Mouse (Mus musculus) embryonic facial prominence, embryonic 11.5 days (tissue): ENCODE measurements around the gene Map4k2. TPM values are rescaled to one million over a fixed set of nuclear protein-coding genes. Genes with fewer than 3 reads are reported as not detected.

Experiments used
- ATAC-seq: fragments of 200-750 bp; cut with Nextera tagmentation; replicated peaks from 2 replicates; pipeline ENCODE4 v1.8.0; 2017; ENCODE audit warnings: low read depth; ENCODE audit not compliant: insufficient number of reproducible peaks, low FRiP score, low TSS enrichment
- DNase-seq: peaks from one replicate; pipeline ENCODE4 v3.0.0-alpha.2; 2015; ENCODE audit warnings: low spot score
- H3K27ac ChIP-seq: fragments of 300-500 bp; sonication (generic); replicated peaks from 2 replicates; pipeline ENCODE4 v1.5.1; 2014; ENCODE audit warnings: mild to moderate bottlenecking, low read depth, low read length, control low read depth
- H3K27me3 ChIP-seq: fragments of 300-500 bp; sonication (generic); 2 replicates; pipeline ENCODE4 v1.6.1; 2014; ENCODE audit warnings: mild to moderate bottlenecking, low read length, moderate library complexity, mixed read lengths; ENCODE audit not compliant: control insufficient read depth, insufficient read depth
- H3K36me3 ChIP-seq: fragments of 300-500 bp; sonication (generic); replicated peaks from 2 replicates; pipeline ENCODE4 v1.6.1; 2014; ENCODE audit warnings: low read depth, mild to moderate bottlenecking, low read length, moderate library complexity, mixed read lengths; ENCODE audit not compliant: control insufficient read depth, insufficient read depth
- H3K4me1 ChIP-seq: fragments of 300-500 bp; sonication (generic); 2 replicates; pipeline ENCODE4 v1.6.1; 2014; ENCODE audit warnings: low read length, mixed read lengths; ENCODE audit not compliant: control insufficient read depth, insufficient read depth
- H3K4me2 ChIP-seq: fragments of 300-500 bp; sonication (generic); 2 replicates; pipeline ENCODE4 v1.6.1; 2014; ENCODE audit warnings: low read depth, mild to moderate bottlenecking, control low read depth, low read length, moderate library complexity
- H3K4me3 ChIP-seq: fragments of 300-500 bp; sonication (generic); 2 replicates; pipeline ENCODE4 v1.5.1; 2014; ENCODE audit warnings: low read depth, low read length, control low read depth
- H3K9ac ChIP-seq: fragments of 300-500 bp; sonication (generic); replicated peaks from 2 replicates; pipeline ENCODE4 v1.6.1; 2014; ENCODE audit warnings: mild to moderate bottlenecking, control low read depth, low read length
- H3K9me3 ChIP-seq: fragments of 300-500 bp; sonication (generic); replicated peaks from 2 replicates; pipeline ENCODE4 v1.6.1; 2016; ENCODE audit warnings: mild to moderate bottlenecking, low read length, inconsistent platforms, mixed read lengths; ENCODE audit not compliant: control insufficient read depth
- WGBS: fragments of 180-500 bp; shearing (Covaris S2); extraction: QIAGEN DNeasy Blood & Tissue Kit; methylation state at CpG from one replicate; pipeline ENCODE4 v1.1.7; 2014; 5-methylcytosine and 5-hydroxymethylcytosine counted together
- polyA plus RNA-seq: library from polyadenylated mRNA; unstranded; fragments of >200 nt; fragmentation: Nextera tagmentation; extraction: Ambion mirVana; gene quantifications from 2 replicates; pipeline ENCODE4 v1.2.1, GENCODE M21; 2014

Map4k2 gene
- polyA plus RNA-seq, 1 experiment from 2014 or later, result 5.6 TPM

DNA sequence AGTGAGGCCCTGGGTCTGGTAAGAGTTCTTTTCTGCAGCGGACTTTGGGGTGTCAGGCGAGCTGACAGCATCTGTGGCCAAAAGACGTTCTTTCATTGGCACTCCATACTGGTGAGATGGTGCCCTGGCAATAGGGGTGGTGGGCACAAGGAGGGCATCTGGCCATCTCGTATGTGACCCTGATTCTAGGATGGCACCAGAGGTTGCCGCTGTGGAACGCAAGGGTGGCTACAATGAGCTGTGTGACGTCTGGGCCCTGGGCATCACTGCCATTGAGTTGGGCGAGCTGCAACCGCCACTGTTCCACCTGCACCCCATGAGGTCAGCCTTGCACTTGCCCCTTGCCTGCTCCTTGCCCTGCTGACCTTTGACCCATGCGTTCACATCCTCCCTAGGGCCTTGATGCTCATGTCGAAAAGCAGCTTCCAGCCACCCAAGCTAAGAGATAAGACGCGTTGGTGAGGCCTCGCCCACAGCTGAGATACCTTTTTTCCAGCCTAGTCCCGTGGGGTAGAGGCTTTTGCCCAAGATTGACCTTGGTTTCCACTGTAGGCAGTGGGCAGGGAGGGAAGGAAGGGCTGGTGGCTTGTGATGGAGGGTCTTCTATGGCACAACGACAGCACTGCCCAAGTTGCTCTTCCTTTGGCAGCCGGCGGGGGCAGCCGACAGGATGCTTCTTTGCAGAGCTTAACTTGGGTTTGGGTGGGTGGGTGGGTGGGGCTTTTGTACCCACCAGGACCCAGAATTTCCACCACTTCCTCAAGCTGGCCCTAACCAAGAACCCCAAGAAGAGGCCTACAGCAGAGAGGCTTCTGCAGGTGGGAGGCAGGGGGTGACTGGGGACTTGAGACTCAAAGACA lies 2.4 kb downstream of the Map4k2 start:
- H3K9ac ChIP-seq, result no peak overlapping the region
- H3K36me3 ChIP-seq, result peaks cover 12% of the 10 kb centered on the region
- no peaks in the 10 kb centered on the region for H3K9me3 ChIP-seq
- H3K4me1 ChIP-seq, result peaks cover 4% of the 10 kb centered on the region; the same call in 1 of the 2 replicates
- WGBS, result 86% methylated on average over 19 of the region's 19 CpGs
- no peak overlapping the region for H3K4me3 ChIP-seq
- no peak for ATAC-seq
- H3K4me2 ChIP-seq, result no peak overlapping the region
- no peaks in the 10 kb centered on the region for H3K27me3 ChIP-seq
- DNase-seq, result no peak
- H3K27ac ChIP-seq, result no peak overlapping the region

DNA sequence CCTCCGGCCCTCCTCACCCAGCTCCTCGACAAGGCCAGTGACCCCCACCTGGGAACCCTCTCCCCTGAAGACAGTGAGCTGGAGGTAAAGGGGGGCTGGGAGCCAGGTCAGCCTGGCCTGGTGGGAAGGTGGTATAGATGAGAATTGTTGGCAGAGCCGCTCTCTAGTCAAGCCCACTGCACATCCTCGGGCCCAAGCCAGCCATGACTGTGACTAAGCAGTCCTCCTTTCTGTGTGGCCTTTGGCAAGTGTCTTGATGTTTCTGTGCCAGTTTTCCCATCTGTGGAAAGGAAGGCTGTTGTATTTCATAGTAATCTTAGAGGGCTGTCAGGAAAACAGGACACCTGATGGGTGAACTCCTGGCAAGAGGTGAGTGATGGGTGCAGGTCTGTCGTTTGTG lies 3.1 kb downstream of the Map4k2 start:
- no peak overlapping the region for H3K9ac ChIP-seq
- DNase-seq (no peak), ATAC-seq (no peak)
- no peaks in the 10 kb centered on the region for H3K27me3 ChIP-seq
- H3K36me3 ChIP-seq, result peaks cover 12% of the 10 kb centered on the region
- H3K27ac ChIP-seq, result no peak overlapping the region
- no peaks in the 10 kb centered on the region for H3K9me3 ChIP-seq
- 87% methylated on average over 5 of the region's 5 CpGs for WGBS
- no peak overlapping the region for H3K4me3 ChIP-seq
- peaks cover 4% of the 10 kb centered on the region; the same call in 1 of the 2 replicates for H3K4me1 ChIP-seq
- no peak overlapping the region for H3K4me2 ChIP-seq

DNA sequence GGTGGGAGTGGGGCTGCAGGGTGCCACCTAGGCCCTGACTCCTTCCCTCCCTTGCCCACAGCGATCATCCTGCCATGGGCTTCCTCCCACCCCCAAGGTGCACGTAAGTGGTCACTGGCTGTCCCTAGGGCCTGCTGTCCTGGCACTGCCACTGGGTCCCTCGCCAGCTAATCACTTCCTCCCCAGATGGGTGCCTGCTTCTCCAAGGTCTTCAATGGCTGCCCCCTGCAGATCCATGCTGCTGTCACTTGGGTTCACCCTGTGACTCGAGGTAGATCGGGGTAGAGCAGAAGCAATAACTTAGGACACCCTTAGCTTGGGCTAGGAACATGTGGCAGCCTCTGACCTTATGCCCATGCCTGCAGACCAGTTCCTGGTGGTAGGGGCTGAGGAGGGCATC lies 5.1 kb downstream of the Map4k2 start:
- WGBS, result 89% methylated on average over 5 of the region's 5 CpGs
- no peak for DNase-seq
- H3K27me3 ChIP-seq, result no peaks in the 10 kb centered on the region
- no peaks in the 10 kb centered on the region for H3K9me3 ChIP-seq
- no peak overlapping the region for H3K9ac ChIP-seq
- H3K4me2 ChIP-seq, result no peak overlapping the region
- ATAC-seq, result no peak
- H3K4me1 ChIP-seq, result no peaks in the 10 kb centered on the region
- peaks cover 5% of the 10 kb centered on the region for H3K36me3 ChIP-seq
- H3K4me3 ChIP-seq, result no peak overlapping the region
- H3K27ac ChIP-seq, result no peak overlapping the region

DNA sequence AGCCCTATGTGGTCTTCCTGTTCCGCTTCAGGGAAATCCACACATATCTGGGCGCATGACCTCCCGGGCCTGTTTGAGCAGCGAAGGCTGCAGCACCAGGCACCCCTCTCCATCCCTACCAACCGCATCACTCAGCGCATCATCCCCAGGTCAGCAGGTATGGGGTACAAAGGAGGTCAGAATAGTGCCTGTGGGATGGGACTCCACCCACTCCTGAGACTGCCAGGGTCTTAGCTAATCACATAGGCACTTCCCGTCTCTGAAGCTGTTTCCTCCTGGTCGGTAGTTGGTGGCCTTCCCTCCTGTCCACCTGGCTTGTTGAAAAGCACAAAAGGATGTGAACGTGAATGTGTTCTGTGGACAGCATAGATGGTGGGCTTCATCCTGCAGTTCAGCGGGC lies 5.7 kb downstream of the Map4k2 start:
- no peak overlapping the region for H3K27ac ChIP-seq
- WGBS, result 89% methylated on average over 10 of the region's 10 CpGs
- DNase-seq, result no peak
- no peaks in the 10 kb centered on the region for H3K27me3 ChIP-seq
- peaks cover 5% of the 10 kb centered on the region for H3K36me3 ChIP-seq
- H3K9ac ChIP-seq, result no peak overlapping the region
- H3K4me3 ChIP-seq, result no peak overlapping the region
- peaks cover 2% of the 10 kb centered on the region; the same call in 1 of the 2 replicates for H3K4me1 ChIP-seq
- ATAC-seq, result no peak
- no peaks in the 10 kb centered on the region for H3K9me3 ChIP-seq
- H3K4me2 ChIP-seq, result no peak overlapping the region

GRCm38 (mm10) chr19:6347615-6348014 lies 6.7 kb downstream of the Map4k2 start:
- peaks cover 2% of the 10 kb centered on the region; the same call in 1 of the 2 replicates for H3K4me1 ChIP-seq
- ATAC-seq (no peak), DNase-seq (no peak)
- 87% methylated on average over 4 of the region's 4 CpGs for WGBS
- peaks cover 5% of the 10 kb centered on the region for H3K36me3 ChIP-seq
- H3K27ac ChIP-seq, result no peak overlapping the region
- H3K9ac ChIP-seq, result no peak overlapping the region
- H3K27me3 ChIP-seq, result no peaks in the 10 kb centered on the region
- no peak overlapping the region for H3K4me2 ChIP-seq
- H3K9me3 ChIP-seq, result no peaks in the 10 kb centered on the region
- no peak overlapping the region for H3K4me3 ChIP-seq

DNA sequence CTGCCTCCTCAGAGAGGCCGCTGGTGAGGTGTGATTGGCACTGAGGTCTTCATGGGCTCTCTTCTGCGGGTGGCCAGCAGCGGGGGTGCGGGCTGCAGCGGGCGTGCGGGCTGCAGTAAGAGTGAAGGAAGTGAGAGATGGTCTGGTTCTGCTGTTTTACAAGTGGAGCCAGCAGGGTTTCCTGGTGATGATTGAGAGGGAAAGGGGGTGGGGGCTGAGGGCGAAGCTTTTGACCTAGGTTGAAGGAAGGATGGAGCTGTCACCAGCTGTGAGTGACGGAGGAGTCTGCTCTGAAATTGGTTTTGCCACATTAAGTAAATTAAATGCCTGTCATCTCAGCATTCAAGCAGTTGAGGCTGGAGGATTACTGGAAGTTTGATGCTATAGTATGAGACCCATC lies 7.8 kb downstream of the Map4k2 start:
- Histone ChIP-seq H3K36me3 (peaks cover 5% of the 10 kb centered on the region), H3K9ac (no peak overlapping the region), H3K27ac (0 out of 2 replicates have a peak overlapping the region, but pooled peaks have one; percentile 20), H3K9me3 (no peaks in the 10 kb centered on the region), H3K4me2 (no peak overlapping the region), H3K4me1 (peaks cover 2% of the 10 kb centered on the region; the same call in 1 of the 2 replicates), H3K27me3 (no peaks in the 10 kb centered on the region), H3K4me3 (no peak overlapping the region)
- 47% methylated on average over 9 of the region's 9 CpGs for WGBS
- ATAC-seq (no peak), DNase-seq (no peak)

GRCm38 (mm10) chr19:6349215-6349983 lies 8.5 kb downstream of the Map4k2 start:
- Histone ChIP-seq H3K36me3 (peaks cover 5% of the 10 kb centered on the region), H3K4me2 (no peak overlapping the region), H3K9ac (no peak overlapping the region; the same call in 1 of the 2 replicates), H3K4me1 (peaks cover 2% of the 10 kb centered on the region; the same call in 1 of the 2 replicates), H3K4me3 (no peak overlapping the region), H3K9me3 (no peaks in the 10 kb centered on the region), H3K27me3 (no peaks in the 10 kb centered on the region), H3K27ac (0 out of 2 replicates have a peak overlapping the region, but pooled peaks have one; percentile 13)
- WGBS, result 26% methylated on average over 14 of the region's 14 CpGs
- DNase-seq, result peak; percentile 49
- no peak for ATAC-seq
